Mouse (Mus musculus) intestine, postnatal 0 days (tissue): Measurements from ENCODE around the gene Bpgm. TPM values are rescaled to one million over a fixed set of nuclear protein-coding genes. Genes with fewer than 3 reads are reported as not detected.

Experiments
- ATAC-seq: fragments of 200-750 bp; cut with Nextera tagmentation; 2 replicates; pipeline ENCODE4 v1.8.0; 2017; ENCODE audit warnings: mild to moderate bottlenecking, moderate TSS enrichment, moderate library complexity
- H3K27ac ChIP-seq: fragments of 300-500 bp; sonication (generic); 2 replicates; pipeline ENCODE4 v1.5.1; 2014; ENCODE audit warnings: mild to moderate bottlenecking, low read depth, low read length, moderate library complexity
- H3K27me3 ChIP-seq: fragments of 300-500 bp; sonication (generic); replicated peaks from 2 replicates; pipeline ENCODE4 v1.6.1; 2014; ENCODE audit warnings: low read length, mixed read lengths; ENCODE audit not compliant: control insufficient read depth, insufficient read depth
- H3K36me3 ChIP-seq: fragments of 300-500 bp; sonication (generic); 2 replicates; pipeline ENCODE4 v1.6.1; 2014; ENCODE audit warnings: mild to moderate bottlenecking, moderate library complexity; ENCODE audit not compliant: control insufficient read depth, insufficient read depth
- H3K4me1 ChIP-seq: fragments of 300-500 bp; sonication (generic); replicated peaks from 2 replicates; pipeline ENCODE4 v1.6.1; 2014; ENCODE audit warnings: antibody characterized with exemption, low read length, mixed read lengths; ENCODE audit not compliant: control insufficient read depth, insufficient read depth
- H3K4me2 ChIP-seq: fragments of 300-500 bp; sonication (generic); replicated peaks from 2 replicates; pipeline ENCODE4 v1.6.1; 2014; ENCODE audit warnings: low read depth, mild to moderate bottlenecking, moderate library complexity
- H3K4me3 ChIP-seq: fragments of 300-500 bp; sonication (generic); 2 replicates; pipeline ENCODE4 v1.5.1; 2014; ENCODE audit warnings: low read depth, low read length
- H3K9ac ChIP-seq: fragments of 300-500 bp; sonication (generic); 2 replicates; pipeline ENCODE4 v1.6.1; 2014; ENCODE audit warnings: mild to moderate bottlenecking, low read depth, low read length
- H3K9me3 ChIP-seq: fragments of 300-500 bp; sonication (generic); 2 replicates; pipeline ENCODE4 v1.6.1; 2016; ENCODE audit warnings: mixed run types; ENCODE audit not compliant: control insufficient read depth
- CTCF ChIP-seq: sonication (generic); IDR thresholded peaks from 2 replicates; pipeline ENCODE4 v1.5.1; 2016; ENCODE audit warnings: low read depth, mild to moderate bottlenecking, control low read depth, antibody characterized with exemption, moderate library complexity
- WGBS: fragments of 180-500 bp; shearing (Covaris S2); extraction: QIAGEN DNeasy Blood & Tissue Kit; methylation state at CpG from one replicate; pipeline ENCODE4 v1.1.7; 2014; 5-methylcytosine and 5-hydroxymethylcytosine counted together
- polyA plus RNA-seq: library from polyadenylated mRNA; unstranded; fragments of >200 nt; fragmentation: Nextera tagmentation; extraction: Ambion mirVana; gene quantifications from 2 replicates; pipeline ENCODE4 v1.2.1, GENCODE M21; 2015

Gene Bpgm
- polyA plus RNA-seq, 1 experiment from 2014 or later, result 70.8 TPM

GRCm38 (mm10) chr6:34495140-34495551, 19.1 kb downstream of the Bpgm start:
- TF ChIP-seq CTCF, result no peak
- Histone ChIP-seq H3K9me3 (no peaks in the 10 kb centered on the region), H3K36me3 (peaks cover 12% of the 10 kb centered on the region; the same call in 1 of the 2 replicates), H3K27me3 (no peaks in the 10 kb centered on the region), H3K9ac (peak overlapping the region; percentile 23; the same call in 1 of the 2 replicates), H3K27ac (peak overlapping the region; percentile 86), H3K4me2 (peak overlapping the region; percentile 48), H3K4me3 (no peak overlapping the region), H3K4me1 (peaks cover 10% of the 10 kb centered on the region)
- peak; percentile 93 for ATAC-seq
- WGBS, result 10% methylated on average over 7 of the region's 7 CpGs

- no peak overlapping the region for H3K27ac ChIP-seq
- H3K4me1 ChIP-seq, result peaks cover 10% of the 10 kb centered on the region
- H3K36me3 ChIP-seq, result 0 out of 2 replicates have a peak, but pooled peaks cover 8% of the 10 kb centered on the region
- TF ChIP-seq CTCF, result no peak
- H3K4me2 ChIP-seq, result no peak overlapping the region
- H3K9me3 ChIP-seq, result no peaks in the 10 kb centered on the region
- no peak overlapping the region for H3K4me3 ChIP-seq
- H3K9ac ChIP-seq, result no peak overlapping the region
- WGBS, result 64% methylated on average over 5 of the region's 5 CpGs
- no peak for ATAC-seq
- no peaks in the 10 kb centered on the region for H3K27me3 ChIP-seq
These were observed 22.1 kb downstream of the Bpgm start for GRCm38 (mm10) chr6:34497991-34498625.

GRCm38 (mm10) chr6:34502291-34502690, 26.3 kb downstream of the Bpgm start:
- no peak for ATAC-seq
- Histone ChIP-seq H3K9ac (no peak overlapping the region), H3K4me3 (no peak overlapping the region), H3K9me3 (no peaks in the 10 kb centered on the region), H3K4me2 (no peak overlapping the region), H3K27me3 (no peaks in the 10 kb centered on the region), H3K4me1 (no peaks in the 10 kb centered on the region; the same call in 1 of the 2 replicates), H3K27ac (no peak overlapping the region), H3K36me3 (peaks cover 16% of the 10 kb centered on the region)
- 82% methylated on average over 7 of the region's 7 CpGs for WGBS
- TF ChIP-seq CTCF, result no peak

GRCm38 (mm10) chr6:34505957-34506356, 29.9 kb downstream of the Bpgm start:
- no peak overlapping the region for H3K4me2 ChIP-seq
- no peak for ATAC-seq
- no peaks in the 10 kb centered on the region for H3K27me3 ChIP-seq
- H3K27ac ChIP-seq, result no peak overlapping the region
- no peaks in the 10 kb centered on the region for H3K9me3 ChIP-seq
- H3K4me1 ChIP-seq, result no peaks in the 10 kb centered on the region
- no peak overlapping the region for H3K9ac ChIP-seq
- no peak for TF ChIP-seq CTCF
- no peak overlapping the region for H3K4me3 ChIP-seq
- H3K36me3 ChIP-seq, result peaks cover 16% of the 10 kb centered on the region
- 72% methylated on average over 11 of the region's 11 CpGs for WGBS

GRCm38 (mm10) chr6:34507581-34507980, 31.6 kb downstream of the Bpgm start:
- Histone ChIP-seq H3K9ac (no peak overlapping the region), H3K27ac (no peak overlapping the region), H3K4me1 (no peaks in the 10 kb centered on the region), H3K36me3 (peaks cover 16% of the 10 kb centered on the region), H3K4me3 (no peak overlapping the region), H3K4me2 (no peak overlapping the region), H3K27me3 (no peaks in the 10 kb centered on the region), H3K9me3 (no peaks in the 10 kb centered on the region)
- 58% methylated on average over 4 of the region's 4 CpGs for WGBS
- TF ChIP-seq CTCF, result no peak
- no peak for ATAC-seq

- Histone ChIP-seq H3K27me3 (no peaks in the 10 kb centered on the region), H3K36me3 (peaks cover 16% of the 10 kb centered on the region), H3K27ac (no peak overlapping the region), H3K4me2 (no peak overlapping the region), H3K9ac (no peak overlapping the region), H3K4me1 (no peaks in the 10 kb centered on the region), H3K9me3 (no peaks in the 10 kb centered on the region), H3K4me3 (no peak overlapping the region)
- ATAC-seq, result no peak
- 83% methylated on average over 4 of the region's 4 CpGs for WGBS
- TF ChIP-seq CTCF, result no peak
These were observed 32.0 kb downstream of the Bpgm start for GRCm38 (mm10) chr6:34508016-34508415.
